Mouse (Mus musculus): ENCODE data around the gene Phf3. TPM values are rescaled to one million over a fixed set of nuclear protein-coding genes. Genes with fewer than 3 reads are reported as not detected.

The Phf3 gene
- total and polyA plus RNA-seq, 2 experiments from 2014 or later: 17.7 to 30.6 TPM

GRCm38 (mm10) chr1:30850906-30851305, 22.8 kb downstream of the Phf3 start:
- Histone ChIP-seq H3K9ac (replicated peaks; ENCODE audit: low read depth, low read length) (no peak overlapping the region), H3K4me1 (ENCODE audit: control insufficient read depth, insufficient read depth) (peaks cover 8% of the 10 kb centered on the region), H3K4me2 (ENCODE audit: low read depth, low read length) (no peak overlapping the region), H3K36me3 (replicated peaks; ENCODE audit: control insufficient read depth, insufficient read depth, low read length) (0 out of 2 replicates have a peak, but pooled peaks cover 3% of the 10 kb centered on the region), H3K27ac (ENCODE audit: low read depth) (no peak overlapping the region), H3K9me3 (replicated peaks; ENCODE audit: control insufficient read depth, low read length) (no peaks in the 10 kb centered on the region), H3K27me3 (ENCODE audit: control insufficient read depth, insufficient read depth, low read length) (no peaks in the 10 kb centered on the region), H3K4me3 (ENCODE audit: low read depth, low read length) (no peak overlapping the region)
- ATAC-seq (ENCODE audit: insufficient read depth, low read depth) (no peak), DNase-seq (ENCODE audit: low spot score) (no peak)
- 67% methylated on average over 2 of the region's 2 CpGs for WGBS
- TF ChIP-seq CTCF (IDR thresholded peaks at IDR 0.05; ENCODE audit: low read depth) (no peak), EP300 (IDR thresholded peaks at IDR 0.05; ENCODE audit: low read depth) (no peak)

DNA sequence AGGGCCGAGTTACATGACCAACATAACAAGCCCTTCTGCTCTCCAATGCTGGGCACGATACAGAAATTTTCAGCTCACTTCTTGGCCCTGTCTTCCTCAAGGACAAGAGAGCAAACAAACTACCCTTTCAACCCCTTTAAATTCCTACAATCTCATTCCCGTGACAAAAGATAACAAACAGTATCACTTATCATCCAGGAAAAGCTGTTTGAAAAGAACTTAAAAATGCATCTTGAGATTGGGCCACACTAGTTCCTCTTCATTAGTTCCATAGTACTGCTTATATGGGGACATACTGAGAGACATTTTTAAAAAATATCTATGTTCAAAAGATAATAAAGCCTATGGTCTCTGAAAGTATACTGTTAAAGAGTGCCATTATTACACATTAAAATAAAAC, 23.8 kb downstream of the Phf3 start:
- Histone ChIP-seq H3K9ac (replicated peaks; ENCODE audit: low read depth, low read length) (no peak overlapping the region), H3K36me3 (replicated peaks; ENCODE audit: control insufficient read depth, insufficient read depth, low read length) (0 out of 2 replicates have a peak, but pooled peaks cover 3% of the 10 kb centered on the region), H3K27ac (ENCODE audit: low read depth) (no peak overlapping the region), H3K27me3 (ENCODE audit: control insufficient read depth, insufficient read depth, low read length) (no peaks in the 10 kb centered on the region), H3K4me1 (ENCODE audit: control insufficient read depth, insufficient read depth) (peaks cover 8% of the 10 kb centered on the region), H3K9me3 (replicated peaks; ENCODE audit: control insufficient read depth, low read length) (no peaks in the 10 kb centered on the region), H3K4me3 (ENCODE audit: low read depth, low read length) (no peak overlapping the region), H3K4me2 (ENCODE audit: low read depth, low read length) (no peak overlapping the region)
- no peak for DNase-seq (ENCODE audit: low spot score)
- no peak for TF ChIP-seq EP300 (IDR thresholded peaks at IDR 0.05; ENCODE audit: low read depth)
- no peak for TF ChIP-seq CTCF (IDR thresholded peaks at IDR 0.05; ENCODE audit: low read depth)
- no peak for ATAC-seq (ENCODE audit: insufficient read depth, low read depth)
- 40% methylated on average over 3 of the region's 3 CpGs for WGBS

GRCm38 (mm10) chr1:30847706-30848105, 26.0 kb downstream of the Phf3 start:
- Histone ChIP-seq H3K27me3 (ENCODE audit: control insufficient read depth, insufficient read depth, low read length) (no peaks in the 10 kb centered on the region), H3K9me3 (replicated peaks; ENCODE audit: control insufficient read depth, low read length) (no peaks in the 10 kb centered on the region), H3K36me3 (replicated peaks; ENCODE audit: control insufficient read depth, insufficient read depth, low read length) (0 out of 2 replicates have a peak, but pooled peaks cover 3% of the 10 kb centered on the region), H3K4me2 (ENCODE audit: low read depth, low read length) (no peak overlapping the region), H3K4me3 (ENCODE audit: low read depth, low read length) (no peak overlapping the region), H3K4me1 (ENCODE audit: control insufficient read depth, insufficient read depth) (peaks cover 8% of the 10 kb centered on the region), H3K27ac (ENCODE audit: low read depth) (no peak overlapping the region), H3K9ac (replicated peaks; ENCODE audit: low read depth, low read length) (no peak overlapping the region)
- 31% methylated on average over 1 of the region's 1 CpGs for WGBS
- ATAC-seq (ENCODE audit: insufficient read depth, low read depth) (no peak), DNase-seq (ENCODE audit: low spot score) (no peak)
- no peak for TF ChIP-seq EP300 (IDR thresholded peaks at IDR 0.05; ENCODE audit: low read depth)
- TF ChIP-seq CTCF (IDR thresholded peaks at IDR 0.05; ENCODE audit: low read depth): no peak

- Histone ChIP-seq H3K9ac (replicated peaks; ENCODE audit: low read depth, low read length) (no peak overlapping the region), H3K36me3 (replicated peaks; ENCODE audit: control insufficient read depth, insufficient read depth, low read length) (peaks cover 30% of the 10 kb centered on the region), H3K4me2 (ENCODE audit: low read depth, low read length) (no peak overlapping the region), H3K27me3 (ENCODE audit: control insufficient read depth, insufficient read depth, low read length) (no peaks in the 10 kb centered on the region), H3K27ac (ENCODE audit: low read depth) (no peak overlapping the region), H3K9me3 (replicated peaks; ENCODE audit: control insufficient read depth, low read length) (no peaks in the 10 kb centered on the region), H3K4me3 (ENCODE audit: low read depth, low read length) (no peak overlapping the region), H3K4me1 (ENCODE audit: control insufficient read depth, insufficient read depth) (no peaks in the 10 kb centered on the region)
- no peak for TF ChIP-seq CTCF (IDR thresholded peaks at IDR 0.05; ENCODE audit: low read depth)
- no peak for TF ChIP-seq EP300 (IDR thresholded peaks at IDR 0.05; ENCODE audit: low read depth)
- WGBS: 72% methylated on average over 3 of the region's 3 CpGs
- ATAC-seq (ENCODE audit: insufficient read depth, low read depth): no peak
- no peak for DNase-seq (ENCODE audit: low spot score)
Observed at GRCm38 (mm10) chr1:30839662-30840061, 34.1 kb downstream of the Phf3 start.

DNA sequence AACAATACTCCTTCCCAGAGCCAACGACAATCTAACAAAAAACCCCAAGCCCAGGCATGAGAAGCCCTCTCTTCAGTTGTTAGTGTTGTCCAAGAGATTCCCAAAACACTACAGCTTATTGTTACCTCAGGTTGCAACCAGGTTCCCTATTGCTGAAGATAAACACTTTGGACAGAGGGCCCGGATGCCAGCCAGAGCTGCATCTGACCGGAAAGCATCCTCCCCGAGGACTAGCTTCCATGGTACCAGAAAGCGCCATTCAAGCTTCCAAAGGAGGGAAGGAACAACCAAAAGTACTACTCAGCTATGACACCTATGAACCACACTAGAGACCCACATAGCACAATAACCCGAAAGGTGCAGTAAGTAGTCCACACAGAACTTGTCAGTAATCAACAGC, 38.2 kb downstream of the Phf3 start:
- TF ChIP-seq CTCF (IDR thresholded peaks at IDR 0.05; ENCODE audit: low read depth): no peak
- no peak for TF ChIP-seq EP300 (IDR thresholded peaks at IDR 0.05; ENCODE audit: low read depth)
- ATAC-seq (ENCODE audit: insufficient read depth, low read depth) (no peak), DNase-seq (ENCODE audit: low spot score) (no peak)
- Histone ChIP-seq H3K27ac (ENCODE audit: low read depth) (no peak overlapping the region), H3K9ac (replicated peaks; ENCODE audit: low read depth, low read length) (no peak overlapping the region), H3K9me3 (replicated peaks; ENCODE audit: control insufficient read depth, low read length) (no peaks in the 10 kb centered on the region), H3K27me3 (ENCODE audit: control insufficient read depth, insufficient read depth, low read length) (no peaks in the 10 kb centered on the region), H3K4me2 (ENCODE audit: low read depth, low read length) (no peak overlapping the region), H3K36me3 (replicated peaks; ENCODE audit: control insufficient read depth, insufficient read depth, low read length) (peaks cover 32% of the 10 kb centered on the region), H3K4me3 (ENCODE audit: low read depth, low read length) (no peak overlapping the region), H3K4me1 (ENCODE audit: control insufficient read depth, insufficient read depth) (no peaks in the 10 kb centered on the region)
- 89% methylated on average over 6 of the region's 6 CpGs for WGBS

- Histone ChIP-seq H3K4me1 (ENCODE audit: control insufficient read depth, insufficient read depth) (no peaks in the 10 kb centered on the region), H3K27me3 (ENCODE audit: control insufficient read depth, insufficient read depth, low read length) (no peaks in the 10 kb centered on the region), H3K9ac (replicated peaks; ENCODE audit: low read depth, low read length) (no peak overlapping the region), H3K27ac (ENCODE audit: low read depth) (no peak overlapping the region), H3K9me3 (replicated peaks; ENCODE audit: control insufficient read depth, low read length) (no peaks in the 10 kb centered on the region), H3K4me2 (ENCODE audit: low read depth, low read length) (no peak overlapping the region), H3K4me3 (ENCODE audit: low read depth, low read length) (no peak overlapping the region), H3K36me3 (replicated peaks; ENCODE audit: control insufficient read depth, insufficient read depth, low read length) (peaks cover 41% of the 10 kb centered on the region)
- 69% methylated on average over 4 of the region's 4 CpGs for WGBS
- TF ChIP-seq CTCF (IDR thresholded peaks at IDR 0.05; ENCODE audit: low read depth) (no peak), EP300 (IDR thresholded peaks at IDR 0.05; ENCODE audit: low read depth) (no peak)
- no peak for DNase-seq (ENCODE audit: low spot score)
- ATAC-seq (ENCODE audit: insufficient read depth, low read depth): no peak
Observed at GRCm38 (mm10) chr1:30832778-30833177, 40.9 kb downstream of the Phf3 start.

All from heart, postnatal 0 days (tissue).